Mouse (Mus musculus) MN1 (cell line): ENCODE data around the gene Slc39a8.

Source experiments
- DNase-seq: peaks from one replicate; pipeline ENCODE4 v3.0.0-alpha.2; 2016; ENCODE audit warnings: low spot score

Slc39a8 gene

DNA sequence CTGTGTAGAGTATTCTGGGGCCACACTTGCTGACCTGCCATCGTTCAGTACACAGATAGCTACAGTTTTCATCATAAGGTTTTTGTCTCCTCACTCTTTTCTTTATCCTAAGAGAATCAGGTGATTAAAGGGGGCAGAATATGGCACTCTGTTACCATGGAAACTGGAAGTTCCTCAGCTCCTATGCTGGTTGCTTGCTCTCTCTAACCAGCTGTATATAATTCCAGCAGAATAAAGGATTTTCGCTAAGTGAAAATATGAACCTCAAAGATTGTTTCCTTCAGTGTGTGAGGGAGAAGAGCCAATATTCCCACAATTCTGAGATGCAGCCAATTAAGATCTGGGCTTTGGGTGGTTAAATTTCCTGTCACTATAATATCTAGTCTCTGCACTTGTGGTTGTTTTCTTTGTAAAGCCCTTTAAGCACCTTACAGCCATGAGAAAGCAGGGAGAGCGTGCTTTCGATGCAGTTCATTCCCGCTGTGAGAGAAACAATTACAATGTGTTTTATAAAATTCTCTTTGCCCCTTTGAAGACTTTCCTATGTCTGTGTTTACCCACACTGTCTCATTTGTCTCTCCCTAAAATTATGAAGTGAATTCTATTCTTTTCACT, 93.6 kb downstream of the Slc39a8 start:
- DNase-seq = no peak

DNA sequence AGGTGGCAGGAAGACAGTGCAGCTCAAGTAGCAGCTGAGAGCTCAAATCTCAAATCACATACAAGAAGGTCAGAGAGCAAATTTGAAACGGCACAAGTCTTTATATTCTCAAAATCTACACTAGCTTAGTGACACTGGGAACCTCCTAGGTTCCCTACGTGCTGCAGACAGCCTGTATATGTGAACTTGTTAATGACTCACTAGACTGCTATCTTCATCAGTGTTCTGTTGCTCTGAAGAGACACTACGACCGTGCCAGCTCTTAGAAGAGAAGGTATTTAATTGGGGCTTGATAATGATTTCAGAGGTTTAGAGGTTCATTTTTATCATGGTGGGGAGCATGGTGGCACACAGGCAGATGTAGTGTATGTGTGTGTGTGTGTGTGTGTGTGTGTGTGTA, 94.2 kb downstream of the Slc39a8 start:
- DNase-seq = no peak

DNA sequence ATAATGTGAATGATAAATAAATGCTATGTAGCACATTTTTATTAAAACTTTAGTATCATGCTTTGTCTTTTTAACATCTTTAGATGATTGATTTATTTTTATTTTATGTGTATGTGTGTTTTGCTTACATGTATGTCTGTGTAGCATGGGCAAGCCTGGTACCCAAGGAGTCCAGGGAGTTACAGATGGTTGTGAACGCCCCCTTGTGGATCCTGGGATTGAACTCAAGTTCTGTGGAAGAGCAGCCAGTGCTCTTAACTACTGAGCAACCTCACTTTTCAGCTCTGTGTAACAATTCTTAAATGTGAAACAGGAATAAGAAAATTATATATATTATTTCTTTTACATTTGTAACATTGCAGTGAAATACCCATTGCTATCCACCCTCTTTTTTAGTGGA, 101.7 kb downstream of the Slc39a8 start:
- no peak for DNase-seq

DNA sequence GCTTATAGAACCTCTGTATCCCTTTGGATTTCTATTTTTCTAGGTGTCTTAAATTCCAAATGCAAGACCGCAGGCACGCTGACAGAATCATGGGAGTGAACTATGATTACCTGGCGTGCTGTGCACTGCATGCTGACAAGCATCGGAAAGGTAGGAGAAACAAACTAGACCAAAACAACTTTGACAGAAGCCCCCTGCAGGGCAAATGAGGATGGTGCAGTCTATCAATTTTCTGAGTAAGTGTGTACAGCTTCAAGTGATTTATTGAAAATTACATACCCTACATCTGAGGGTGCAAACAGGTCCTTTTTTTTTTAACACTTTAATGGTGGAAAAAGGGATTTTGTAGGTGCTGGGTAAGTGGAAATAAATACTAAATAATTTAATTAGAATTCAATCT, 103.1 kb downstream of the Slc39a8 start:
- DNase-seq = no peak

DNA sequence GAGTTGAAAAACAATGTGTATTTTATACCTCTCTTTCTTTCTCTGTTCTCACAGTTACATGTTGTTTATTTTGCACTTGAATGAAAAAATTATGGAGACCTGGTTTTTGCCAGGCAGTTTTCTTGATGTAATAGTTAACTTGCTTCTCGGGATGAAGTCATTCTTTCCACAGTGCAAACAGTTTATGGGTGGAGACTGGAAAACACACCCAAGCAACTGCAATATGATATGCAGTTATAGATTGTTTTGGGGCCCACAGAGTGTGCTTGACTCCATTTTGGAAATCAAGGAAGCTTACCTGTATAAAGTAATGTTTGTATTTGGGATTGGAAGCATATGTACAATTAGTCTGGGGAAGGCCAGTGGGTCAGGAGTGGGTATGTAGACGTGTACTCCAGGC, 112.4 kb downstream of the Slc39a8 start:
- no peak for DNase-seq
